Mouse (Mus musculus): ENCODE measurements around the gene Ccn5.

DNA sequence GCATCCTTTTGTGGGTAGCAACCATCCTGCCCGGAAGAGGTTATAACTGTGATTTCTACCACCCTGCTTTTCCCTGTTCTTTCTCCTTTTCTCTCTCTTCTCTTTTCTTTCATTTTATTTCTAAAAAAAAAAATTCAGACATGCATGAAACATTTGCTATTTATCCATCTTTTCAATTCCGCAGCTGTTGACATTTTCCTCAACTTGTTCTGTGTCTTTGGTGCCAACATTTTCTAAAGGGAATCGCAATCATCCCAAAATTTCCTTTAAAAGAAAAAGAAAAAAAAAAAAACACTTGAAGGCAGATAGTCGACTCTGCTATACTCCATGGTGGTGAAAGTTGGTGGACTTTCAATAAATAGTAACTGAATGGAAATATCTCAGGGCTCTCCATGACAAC lies 11.5 kb upstream of the Ccn5 start:
- TF ChIP-seq CTCF (IDR thresholded peaks at IDR 0.05) (no peak), EP300 (IDR thresholded peaks at IDR 0.05) (no peak)

All from lung, postnatal 0 days (tissue).